Mouse (Mus musculus): ENCODE data around the gene Wdr73. TPM values are rescaled to one million over a fixed set of nuclear protein-coding genes. Genes with fewer than 3 reads are reported as not detected.

Wdr73 gene
- total and polyA plus RNA-seq, 2 experiments from 2014 or later = 12.4 to 22.4 TPM

- TF ChIP-seq EP300 (IDR thresholded peaks at IDR 0.05; ENCODE audit: low read depth) (no peak), CTCF (IDR thresholded peaks at IDR 0.05; ENCODE audit: low read depth) (no peak)
- Histone ChIP-seq H3K9ac (replicated peaks; ENCODE audit: low read depth, low read length) (no peak overlapping the region), H3K36me3 (replicated peaks; ENCODE audit: control insufficient read depth, insufficient read depth, low read length) (peaks cover 78% of the 10 kb centered on the region), H3K27me3 (ENCODE audit: control insufficient read depth, insufficient read depth, low read length) (no peaks in the 10 kb centered on the region), H3K27ac (ENCODE audit: low read depth) (no peak overlapping the region), H3K4me1 (ENCODE audit: control insufficient read depth, insufficient read depth) (peaks cover 20% of the 10 kb centered on the region), H3K4me3 (ENCODE audit: low read depth, low read length) (no peak overlapping the region), H3K4me2 (ENCODE audit: low read depth, low read length) (no peak overlapping the region), H3K9me3 (replicated peaks; ENCODE audit: control insufficient read depth, low read length) (no peaks in the 10 kb centered on the region)
- ATAC-seq (ENCODE audit: insufficient read depth, low read depth) = no peak
- no peak for DNase-seq (ENCODE audit: low spot score)
- WGBS = 75% methylated on average over 2 of the region's 2 CpGs
These were observed 32.4 kb downstream of the Wdr73 start for GRCm38 (mm10) chr7:80868686-80869085.

GRCm38 (mm10) chr7:80866514-80867147 is 34.4 kb downstream of the Wdr73 start:
- H3K4me1 ChIP-seq (ENCODE audit: control insufficient read depth, insufficient read depth) = peaks cover 29% of the 10 kb centered on the region
- H3K36me3 ChIP-seq (replicated peaks; ENCODE audit: control insufficient read depth, insufficient read depth, low read length) = peaks cover 70% of the 10 kb centered on the region
- WGBS = 73% methylated on average over 7 of the region's 7 CpGs
- no peak overlapping the region for H3K4me2 ChIP-seq (ENCODE audit: low read depth, low read length)
- H3K27me3 ChIP-seq (ENCODE audit: control insufficient read depth, insufficient read depth, low read length) = no peaks in the 10 kb centered on the region
- no peak for TF ChIP-seq EP300 (IDR thresholded peaks at IDR 0.05; ENCODE audit: low read depth)
- no peak for TF ChIP-seq CTCF (IDR thresholded peaks at IDR 0.05; ENCODE audit: low read depth)
- no peak overlapping the region for H3K9ac ChIP-seq (replicated peaks; ENCODE audit: low read depth, low read length)
- no peak for ATAC-seq (ENCODE audit: insufficient read depth, low read depth)
- no peak overlapping the region for H3K27ac ChIP-seq (ENCODE audit: low read depth)
- H3K9me3 ChIP-seq (replicated peaks; ENCODE audit: control insufficient read depth, low read length) = no peaks in the 10 kb centered on the region
- DNase-seq (ENCODE audit: low spot score) = no peak
- no peak overlapping the region for H3K4me3 ChIP-seq (ENCODE audit: low read depth, low read length)

GRCm38 (mm10) chr7:80865521-80865920 is 35.5 kb downstream of the Wdr73 start:
- no peak overlapping the region for H3K9ac ChIP-seq (replicated peaks; ENCODE audit: low read depth, low read length)
- H3K4me2 ChIP-seq (ENCODE audit: low read depth, low read length) = peak overlapping the region; percentile 30; the same call in 1 of the 2 replicates
- no peaks in the 10 kb centered on the region for H3K27me3 ChIP-seq (ENCODE audit: control insufficient read depth, insufficient read depth, low read length)
- 83% methylated on average over 7 of the region's 7 CpGs for WGBS
- H3K9me3 ChIP-seq (replicated peaks; ENCODE audit: control insufficient read depth, low read length) = no peaks in the 10 kb centered on the region
- H3K36me3 ChIP-seq (replicated peaks; ENCODE audit: control insufficient read depth, insufficient read depth, low read length) = peaks cover 64% of the 10 kb centered on the region
- no peak for DNase-seq (ENCODE audit: low spot score)
- peaks cover 32% of the 10 kb centered on the region for H3K4me1 ChIP-seq (ENCODE audit: control insufficient read depth, insufficient read depth)
- ATAC-seq (ENCODE audit: insufficient read depth, low read depth) = no peak
- no peak for TF ChIP-seq CTCF (IDR thresholded peaks at IDR 0.05; ENCODE audit: low read depth)
- no peak overlapping the region for H3K4me3 ChIP-seq (ENCODE audit: low read depth, low read length)
- H3K27ac ChIP-seq (ENCODE audit: low read depth) = peak overlapping the region; percentile 90

- 0 out of 2 replicates have a peak overlapping the region, but pooled peaks have one; percentile 39 for H3K9ac ChIP-seq (replicated peaks; ENCODE audit: low read depth, low read length)
- ATAC-seq (ENCODE audit: insufficient read depth, low read depth) (peak; percentile 12; the same call in 1 of the 2 replicates), DNase-seq (ENCODE audit: low spot score) (peak; percentile 72)
- no peaks in the 10 kb centered on the region for H3K9me3 ChIP-seq (replicated peaks; ENCODE audit: control insufficient read depth, low read length)
- no peaks in the 10 kb centered on the region for H3K27me3 ChIP-seq (ENCODE audit: control insufficient read depth, insufficient read depth, low read length)
- peak overlapping the region; percentile 90 for H3K27ac ChIP-seq (ENCODE audit: low read depth)
- H3K36me3 ChIP-seq (replicated peaks; ENCODE audit: control insufficient read depth, insufficient read depth, low read length) = peaks cover 58% of the 10 kb centered on the region
- peak overlapping the region; percentile 30; the same call in 1 of the 2 replicates for H3K4me2 ChIP-seq (ENCODE audit: low read depth, low read length)
- no peak overlapping the region for H3K4me3 ChIP-seq (ENCODE audit: low read depth, low read length)
- TF ChIP-seq EP300 (IDR thresholded peaks at IDR 0.05; ENCODE audit: low read depth) (no peak), CTCF (IDR thresholded peaks at IDR 0.05; ENCODE audit: low read depth) (no peak)
- H3K4me1 ChIP-seq (ENCODE audit: control insufficient read depth, insufficient read depth) = peaks cover 32% of the 10 kb centered on the region
- 36% methylated on average over 8 of the region's 8 CpGs for WGBS
These were observed 36.2 kb downstream of the Wdr73 start for GRCm38 (mm10) chr7:80864831-80865230.

- no peaks in the 10 kb centered on the region for H3K9me3 ChIP-seq (replicated peaks; ENCODE audit: control insufficient read depth, low read length)
- H3K27me3 ChIP-seq (ENCODE audit: control insufficient read depth, insufficient read depth, low read length) = no peaks in the 10 kb centered on the region
- H3K4me2 ChIP-seq (ENCODE audit: low read depth, low read length) = peak overlapping the region; percentile 30; the same call in 1 of the 2 replicates
- H3K4me3 ChIP-seq (ENCODE audit: low read depth, low read length) = no peak overlapping the region
- H3K4me1 ChIP-seq (ENCODE audit: control insufficient read depth, insufficient read depth) = peaks cover 32% of the 10 kb centered on the region
- no peak overlapping the region for H3K9ac ChIP-seq (replicated peaks; ENCODE audit: low read depth, low read length)
- WGBS = 50% methylated on average over 1 of the region's 1 CpGs
- TF ChIP-seq EP300 (IDR thresholded peaks at IDR 0.05; ENCODE audit: low read depth) = no peak
- DNase-seq (ENCODE audit: low spot score) = no peak
- peak overlapping the region; percentile 90 for H3K27ac ChIP-seq (ENCODE audit: low read depth)
- H3K36me3 ChIP-seq (replicated peaks; ENCODE audit: control insufficient read depth, insufficient read depth, low read length) = peaks cover 51% of the 10 kb centered on the region
- ATAC-seq (ENCODE audit: insufficient read depth, low read depth) = no peak
These were observed 36.9 kb downstream of the Wdr73 start for GRCm38 (mm10) chr7:80864151-80864550.

GRCm38 (mm10) chr7:80863520-80863919 is 37.5 kb downstream of the Wdr73 start:
- no peak overlapping the region; the same call in 1 of the 2 replicates for H3K4me2 ChIP-seq (ENCODE audit: low read depth, low read length)
- peaks cover 32% of the 10 kb centered on the region for H3K4me1 ChIP-seq (ENCODE audit: control insufficient read depth, insufficient read depth)
- H3K4me3 ChIP-seq (ENCODE audit: low read depth, low read length) = no peak overlapping the region
- ATAC-seq (ENCODE audit: insufficient read depth, low read depth) = no peak
- H3K27me3 ChIP-seq (ENCODE audit: control insufficient read depth, insufficient read depth, low read length) = no peaks in the 10 kb centered on the region
- peak overlapping the region; percentile 90 for H3K27ac ChIP-seq (ENCODE audit: low read depth)
- no peaks in the 10 kb centered on the region for H3K9me3 ChIP-seq (replicated peaks; ENCODE audit: control insufficient read depth, low read length)
- no peak overlapping the region for H3K9ac ChIP-seq (replicated peaks; ENCODE audit: low read depth, low read length)
- 70% methylated on average over 5 of the region's 5 CpGs for WGBS
- peaks cover 44% of the 10 kb centered on the region for H3K36me3 ChIP-seq (replicated peaks; ENCODE audit: control insufficient read depth, insufficient read depth, low read length)
- TF ChIP-seq EP300 (IDR thresholded peaks at IDR 0.05; ENCODE audit: low read depth) (no peak), CTCF (IDR thresholded peaks at IDR 0.05; ENCODE audit: low read depth) (no peak)
- no peak for DNase-seq (ENCODE audit: low spot score)

Data from heart, postnatal 0 days (tissue).